Mouse (Mus musculus): ENCODE measurements at regions not wholly inside any gene's neighbourhood (a gene's known extent, or its start where the extent isn't known, plus 50 kb on each side); places are given as distances from the start of the nearest gene placed in this dataset.

GRCm38 (mm10) chr6:98613030-98613429, 270.5 kb upstream of the Gm765 start:
- no peak for DNase-seq (ENCODE audit: low spot score)

GRCm38 (mm10) chr6:98609133-98609532, 266.6 kb upstream of the Gm765 start:
- DNase-seq (ENCODE audit: low spot score): no peak

- DNase-seq (ENCODE audit: low spot score): no peak
Measured at GRCm38 (mm10) chr6:98606680-98607079, 264.1 kb upstream of the Gm765 start.

- DNase-seq (ENCODE audit: low spot score): no peak
Measured at GRCm38 (mm10) chr6:98597612-98598011, 255.1 kb upstream of the Gm765 start.

- no peak for DNase-seq (ENCODE audit: low spot score)
Measured at GRCm38 (mm10) chr6:98590989-98591388, 248.4 kb upstream of the Gm765 start.

GRCm38 (mm10) chr6:98588979-98589378, 246.4 kb upstream of the Gm765 start:
- DNase-seq (ENCODE audit: low spot score): no peak

GRCm38 (mm10) chr6:98584541-98584940, 242.0 kb upstream of the Gm765 start:
- no peak for DNase-seq (ENCODE audit: low spot score)

- DNase-seq (ENCODE audit: low spot score): no peak
Measured at GRCm38 (mm10) chr6:98582826-98583225, 240.3 kb upstream of the Gm765 start.

GRCm38 (mm10) chr6:98575227-98575626, 232.7 kb upstream of the Gm765 start:
- DNase-seq (ENCODE audit: low spot score): no peak

- DNase-seq (ENCODE audit: low spot score): no peak
Measured at GRCm38 (mm10) chr6:98555702-98556101, 213.1 kb upstream of the Gm765 start.

- no peak for DNase-seq (ENCODE audit: low spot score)
Measured at GRCm38 (mm10) chr6:98553922-98554321, 211.4 kb upstream of the Gm765 start.

GRCm38 (mm10) chr6:98551781-98552180, 209.2 kb upstream of the Gm765 start:
- DNase-seq (ENCODE audit: low spot score): no peak

- peak; percentile 37 for DNase-seq (ENCODE audit: low spot score)
Measured at GRCm38 (mm10) chr6:98526882-98527440, 184.4 kb upstream of the Gm765 start.

GRCm38 (mm10) chr6:98525286-98525685, 182.7 kb upstream of the Gm765 start:
- peak; percentile 87 for DNase-seq (ENCODE audit: low spot score)

- no peak for DNase-seq (ENCODE audit: low spot score)
Measured at GRCm38 (mm10) chr6:98524659-98525058, 182.1 kb upstream of the Gm765 start.

- DNase-seq (ENCODE audit: low spot score): peak; percentile 26
Measured at GRCm38 (mm10) chr6:98521526-98521925, 179.0 kb upstream of the Gm765 start.

GRCm38 (mm10) chr6:98514826-98515225, 172.3 kb upstream of the Gm765 start:
- no peak for DNase-seq (ENCODE audit: low spot score)

- DNase-seq (ENCODE audit: low spot score): no peak
Measured at GRCm38 (mm10) chr6:98514376-98514775, 171.8 kb upstream of the Gm765 start.

GRCm38 (mm10) chr6:98513217-98513616, 170.7 kb upstream of the Gm765 start:
- DNase-seq (ENCODE audit: low spot score): no peak

GRCm38 (mm10) chr6:98502726-98503125, 160.2 kb upstream of the Gm765 start:
- no peak for DNase-seq (ENCODE audit: low spot score)

GRCm38 (mm10) chr6:98499721-98500120, 157.2 kb upstream of the Gm765 start:
- no peak for DNase-seq (ENCODE audit: low spot score)

- no peak for DNase-seq (ENCODE audit: low spot score)
Measured at GRCm38 (mm10) chr6:98486626-98487025, 144.1 kb upstream of the Gm765 start.

- DNase-seq (ENCODE audit: low spot score): no peak
Measured at GRCm38 (mm10) chr6:98483319-98484123, 141.0 kb upstream of the Gm765 start.

GRCm38 (mm10) chr6:98482319-98482718, 139.8 kb upstream of the Gm765 start:
- DNase-seq (ENCODE audit: low spot score): no peak
